Comparison of ENCODE assay signal across 9 mouse cellular contexts in genomic region chr15:84324870-84325553, GRCm38 (mm10). TPM values are rescaled to one million over a fixed set of nuclear protein-coding genes. Genes with fewer than 3 reads are reported as not detected.
DNase-seq lines count a peak whose midpoint lies in the region; ATAC-seq and TF ChIP-seq lines count a peak whose summit lies in the region.
"Had no signal": no experiment of that assay in that cellular context is flagged by ENCODE, and none has a peak within 500 bp of the region (broad histone marks: within the 10 kb centered on the region; RNA-seq: fewer than 3 reads in every experiment).

No protein-coding gene starts in this region.

- no peak for DNase-seq in forebrain, embryonic 10.5 days (ENCODE audit: extremely low spot score, low spot score)
- DNase-seq in spleen, postnatal 36 days (ENCODE audit: low spot score in 2 of 2): peak; percentile 20 to 33
- DNase-seq in spleen, postnatal 14 days (ENCODE audit: low spot score in 2 of 2): no peak
- DNase-seq in liver, embryonic 14.5 days (ENCODE audit: low read depth in 3 of 3, low spot score in 3 of 3): no peak
- peak; percentile 44 for DNase-seq in thymus, postnatal 25 days
- no peak for DNase-seq in left cerebral cortex, postnatal 10 days (ENCODE audit: extremely low spot score in 1 of 2, low spot score in 2 of 2)
- DNase-seq in cerebellum, adult 8-10 months: no peak

- peaks cover 22% of the 10 kb centered on the region; the same call in 1 of the 2 replicates for H3K27me3 ChIP-seq in forebrain, embryonic 10.5 days (ENCODE audit: poor library complexity, severe bottlenecking)
- H3K27me3 ChIP-seq in forebrain, embryonic 15.5 days: no peaks in the 10 kb centered on the region
- H3K27me3 ChIP-seq in liver, embryonic 14.5 days (ENCODE audit: control insufficient read depth, insufficient read depth, low read length): no peaks in the 10 kb centered on the region
- H3K27me3 ChIP-seq: embryonic facial prominence, embryonic 12.5 days had no signal

- intact Hi-C loops in left cerebral cortex, postnatal 10 days (cut with DNase I): no loop called here

- H3K4me2 ChIP-seq in forebrain, embryonic 15.5 days (replicated peaks): no peak overlapping the region
- H3K4me2 ChIP-seq in liver, embryonic 14.5 days (ENCODE audit: low read depth): peak overlapping the region; percentile 50
- H3K4me2 ChIP-seq: embryonic facial prominence, embryonic 12.5 days had no signal

- no peak overlapping the region for H3K4me3 ChIP-seq in forebrain, embryonic 10.5 days
- H3K4me3 ChIP-seq in forebrain, embryonic 15.5 days: no peak overlapping the region
- H3K4me3 ChIP-seq in liver, embryonic 14.5 days (ENCODE audit: insufficient read depth in 1 of 2, low read depth in 2 of 2, low read length in 2 of 2): peak overlapping the region; percentile 41 to 46
- H3K4me3 ChIP-seq: embryonic facial prominence, embryonic 12.5 days had no signal

- WGBS in forebrain, embryonic 10.5 days: 70% methylated on average over 8 of the region's 8 CpGs
- 68% methylated on average over 8 of the region's 8 CpGs for WGBS in forebrain, embryonic 15.5 days
- WGBS in liver, embryonic 14.5 days (ENCODE audit: insufficient replicate concordance): 32% methylated on average over 8 of the region's 8 CpGs

- no peak overlapping the region for H3K9ac ChIP-seq in forebrain, embryonic 15.5 days (replicated peaks)
- no peak overlapping the region; the same call in 1 of the 2 replicates for H3K9ac ChIP-seq in liver, embryonic 14.5 days (replicated peaks)
- H3K9ac ChIP-seq: embryonic facial prominence, embryonic 12.5 days had no signal

- TF ChIP-seq EP300 in liver, embryonic 14.5 days (IDR thresholded peaks at IDR 0.05; ENCODE audit: low read depth): no peak

- no peaks in the 10 kb centered on the region for H3K36me3 ChIP-seq in forebrain, embryonic 10.5 days (replicated peaks)
- no peaks in the 10 kb centered on the region for H3K36me3 ChIP-seq in forebrain, embryonic 15.5 days
- H3K36me3 ChIP-seq in liver, embryonic 14.5 days (replicated peaks; ENCODE audit: control insufficient read depth, insufficient read depth, low read depth): no peaks in the 10 kb centered on the region
- H3K36me3 ChIP-seq: embryonic facial prominence, embryonic 12.5 days had no signal

- no peaks in the 10 kb centered on the region for H3K9me3 ChIP-seq in forebrain, embryonic 10.5 days
- H3K9me3 ChIP-seq in forebrain, embryonic 15.5 days: no peaks in the 10 kb centered on the region
- no peaks in the 10 kb centered on the region for H3K9me3 ChIP-seq in liver, embryonic 14.5 days (ENCODE audit: control insufficient read depth, low read length)
- H3K9me3 ChIP-seq: embryonic facial prominence, embryonic 12.5 days had no signal

- TF ChIP-seq CTCF in liver, embryonic 14.5 days (IDR thresholded peaks at IDR 0.05; ENCODE audit: low read depth): no peak

- ATAC-seq in forebrain, embryonic 15.5 days (replicated peaks): no peak
- ATAC-seq in liver, embryonic 14.5 days (ENCODE audit: insufficient read depth): peak; percentile 58; the same call in 1 of the 2 replicates

- H3K27ac ChIP-seq in forebrain, embryonic 10.5 days: 0 out of 2 replicates have a peak overlapping the region, but pooled peaks have one; percentile 20
- H3K27ac ChIP-seq in forebrain, embryonic 15.5 days (replicated peaks): no peak overlapping the region
- no peak overlapping the region; the same call in 1 of the 2 replicates for H3K27ac ChIP-seq in liver, embryonic 14.5 days
- H3K27ac ChIP-seq: embryonic facial prominence, embryonic 12.5 days had no signal

- peaks cover 36% of the 10 kb centered on the region for H3K4me1 ChIP-seq in forebrain, embryonic 10.5 days
- peaks cover 8% of the 10 kb centered on the region for H3K4me1 ChIP-seq in forebrain, embryonic 15.5 days
- 0 out of 4 replicates have a peak, but pooled peaks cover 0 to 2% of the 10 kb centered on the region in 2 experiments for H3K4me1 ChIP-seq in liver, embryonic 14.5 days (replicated peaks; ENCODE audit: control insufficient read depth in 2 of 2, insufficient read depth in 2 of 2, low read length in 1 of 2)
- H3K4me1 ChIP-seq: embryonic facial prominence, embryonic 12.5 days had no signal

RNA-seq across cellular contexts. Expression of gene Parvg, which starts 1.2 kb away (rescaled TPM):
- 1.0 TPM in 2 replicates for polyA plus RNA-seq in forebrain, embryonic 10.5 days (2016; fragmentation: Nextera tagmentation; extraction: Ambion mirVana)
- 0.75 and 1.0 TPM in 2 replicates for polyA plus RNA-seq in forebrain, embryonic 15.5 days (2015; fragmentation: Nextera tagmentation; extraction: Ambion mirVana)
- polyA plus RNA-seq in liver, embryonic 14.5 days (2012; rRNA removed): 7.6 and 8.3 TPM in 2 replicates
- 6.6 and 7.6 TPM in 2 replicates for polyA plus RNA-seq in liver, embryonic 14.5 days (2014; fragmentation: Nextera tagmentation; extraction: Ambion mirVana)
- total RNA-seq in left cerebral cortex, postnatal 10 days (2021): 1 to 10 TPM; 5.1 to 6.6 TPM

Comparison
In these comparisons a context has a peak if more than half of its experiments do, and no peak if none do; other contexts are left out.
1. DNase-seq: peak in spleen, postnatal 36 days (2 of 2) and thymus, postnatal 25 days (single experiment); none in forebrain, embryonic 10.5 days (single experiment), spleen, postnatal 14 days (0 of 2), liver, embryonic 14.5 days (0 of 3), left cerebral cortex, postnatal 10 days (0 of 2) and cerebellum, adult 8-10 months (single experiment).
2. H3K4me3 ChIP-seq: peak in liver, embryonic 14.5 days (2 of 2); none in forebrain, embryonic 10.5 days (single experiment) and forebrain, embryonic 15.5 days (single experiment).